In the genomic region with DNA sequence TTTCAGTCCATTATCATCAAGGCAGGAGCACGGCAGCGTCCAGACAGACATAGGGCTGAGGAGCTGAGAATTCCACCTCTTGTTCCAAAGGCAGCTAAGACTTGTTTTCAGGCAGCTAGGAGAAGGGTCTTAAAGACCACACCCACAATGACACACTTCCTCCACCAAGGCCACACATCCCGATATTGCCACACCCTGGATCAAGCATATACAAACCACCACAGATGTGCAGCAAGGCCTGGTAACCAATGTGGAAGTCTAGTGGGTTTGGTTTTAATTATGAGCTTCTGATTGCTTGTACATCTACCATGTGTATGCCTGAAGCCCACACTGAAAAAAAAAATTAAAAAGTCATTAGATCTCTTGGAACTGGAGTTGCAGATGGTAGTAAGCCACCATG, we compare ENCODE assay signal across 14 mouse cellular contexts.
"Had no signal": no experiment of that assay in that cellular context is flagged by ENCODE, and none has a peak within 500 bp of the region (broad histone marks: within the 10 kb centered on the region; RNA-seq: fewer than 3 reads in every experiment).

No protein-coding gene starts in this region.

- H3K27me3 ChIP-seq: midbrain, embryonic 12.5 days; neural tube, embryonic 12.5 days; stomach, embryonic 15.5 days had no signal

- H3K9me3 ChIP-seq: midbrain, embryonic 10.5 days; midbrain, embryonic 12.5 days; neural tube, embryonic 12.5 days; stomach, embryonic 15.5 days had no signal

- H3K36me3 ChIP-seq: midbrain, embryonic 10.5 days; midbrain, embryonic 12.5 days; neural tube, embryonic 12.5 days; stomach, embryonic 15.5 days had no signal

- DNase-seq: lung, adult 18-20 months; lung, embryonic 14.5 days; lung, postnatal 10 days; lung, postnatal 4 days; midbrain, embryonic 14.5 days; right cerebral cortex, postnatal 14 days; thymus, adult 2 months; thymus, postnatal 25 days; thymus, postnatal 4 days had no signal

- H3K27ac ChIP-seq: midbrain, embryonic 10.5 days; midbrain, embryonic 12.5 days; neural tube, embryonic 12.5 days; stomach, embryonic 15.5 days; stomach, postnatal 0 days had no signal

- H3K9ac ChIP-seq: lung, embryonic 14.5 days; midbrain, embryonic 12.5 days; neural tube, embryonic 12.5 days; stomach, embryonic 15.5 days had no signal

- H3K4me1 ChIP-seq: midbrain, embryonic 10.5 days; midbrain, embryonic 12.5 days; neural tube, embryonic 12.5 days; stomach, embryonic 15.5 days had no signal

- H3K4me3 ChIP-seq: midbrain, embryonic 10.5 days; midbrain, embryonic 12.5 days; neural tube, embryonic 12.5 days; stomach, embryonic 15.5 days had no signal

- H3K4me2 ChIP-seq: lung, embryonic 14.5 days; midbrain, embryonic 12.5 days; neural tube, embryonic 12.5 days; stomach, embryonic 15.5 days had no signal
